Mouse (Mus musculus) c-Kit-negative CD71-positive TER-119-positive erythroid progenitor cells, embryonic 14.5 days (primary cell): ENCODE results near the gene St6gal1.
"Not testable (repeated sequence)": the region's sequence is repeated elsewhere in the genome, so short reads cannot be mapped to it uniquely, and the experiment has no call there.

ENCODE experiments used
- DNase-seq: peaks from one replicate; pipeline ENCODE4 v3.0.0-alpha.2; 2013; ENCODE audit warnings: low read depth, low spot score

Gene St6gal1

DNA sequence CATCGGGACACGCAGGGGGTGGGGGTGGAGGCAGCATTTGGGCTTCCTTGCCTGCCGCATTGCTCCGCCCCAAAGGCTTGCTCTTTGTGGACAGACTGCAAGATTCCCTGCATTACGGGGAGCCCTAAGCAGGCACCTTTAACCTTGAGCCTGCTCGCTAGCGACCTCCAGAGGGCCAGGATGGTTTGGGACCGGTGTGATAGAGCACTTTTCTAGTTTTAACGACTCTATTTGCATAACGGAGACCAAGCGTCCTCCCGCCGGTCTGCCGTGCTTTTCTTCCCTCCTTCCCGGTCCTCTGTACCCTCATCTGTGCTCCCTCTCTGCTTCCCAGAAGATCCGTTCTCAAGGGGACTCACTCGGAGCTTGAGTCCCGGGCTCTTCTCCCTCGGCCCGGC, at the start of gene St6gal1:
Gene St6gal1, plus strand, starts transcription at position 70 of the 398 bp plus-strand sequence.
- no peak for DNase-seq

DNA sequence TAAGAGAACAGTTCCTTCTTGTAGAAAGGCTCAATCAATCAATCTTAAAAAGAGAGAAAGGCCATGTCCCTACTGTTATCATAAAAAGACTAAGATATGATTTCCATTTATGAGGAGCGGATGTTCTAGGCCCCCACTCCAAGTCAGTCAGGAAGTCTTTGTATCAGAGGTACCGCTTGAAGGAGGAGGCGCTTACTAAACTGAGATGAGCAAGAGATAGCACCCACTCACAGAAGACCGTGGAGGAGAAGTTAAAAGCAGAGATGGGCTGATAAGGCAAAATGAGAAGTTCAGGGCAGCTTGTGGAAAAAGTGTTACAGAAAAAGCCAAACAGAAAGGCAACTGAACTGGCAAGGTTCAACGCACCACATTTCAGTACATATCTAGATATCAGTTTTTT, 49.7 kb upstream of the St6gal1 start:
- no peak for DNase-seq

DNA sequence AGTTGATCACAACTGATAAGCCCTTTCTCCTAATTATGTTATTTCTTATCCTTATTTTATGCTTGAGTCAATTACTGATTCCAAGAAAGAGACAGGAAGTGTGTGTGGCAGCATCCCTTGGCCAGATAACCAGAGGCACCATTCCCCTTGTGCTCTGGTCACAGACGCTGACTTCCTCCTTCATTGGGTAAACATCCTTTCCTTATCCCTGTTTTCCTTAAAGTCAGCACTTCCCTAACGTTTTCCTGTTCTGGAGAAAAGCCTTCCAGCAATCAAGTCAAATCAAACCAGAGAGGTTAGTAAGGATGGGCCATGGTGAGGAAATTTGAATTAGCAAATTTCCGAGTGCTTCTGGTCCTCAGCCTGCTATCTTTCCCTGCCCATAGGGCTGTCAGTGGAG, 48.6 kb upstream of the St6gal1 start:
- DNase-seq, result no peak

DNA sequence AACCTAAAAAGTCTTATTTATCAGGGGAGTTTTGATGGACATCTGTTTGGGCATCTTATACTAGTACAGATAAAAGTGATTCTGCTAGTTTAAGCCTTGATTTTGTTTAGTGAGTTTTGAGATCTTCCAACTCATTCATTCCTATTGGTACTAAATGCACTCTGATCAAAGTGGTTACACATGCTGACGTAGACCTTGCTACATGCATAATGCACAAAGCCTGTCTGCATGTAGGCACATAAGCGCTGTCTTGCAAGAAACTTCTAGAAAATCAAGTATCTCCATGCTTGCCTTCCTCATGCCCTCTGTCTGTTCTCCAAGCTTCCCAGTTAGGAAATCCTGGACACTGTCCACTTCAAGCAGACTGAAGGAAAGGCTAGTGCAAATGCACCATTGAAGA, 46.7 kb upstream of the St6gal1 start:
- no peak for DNase-seq

DNA sequence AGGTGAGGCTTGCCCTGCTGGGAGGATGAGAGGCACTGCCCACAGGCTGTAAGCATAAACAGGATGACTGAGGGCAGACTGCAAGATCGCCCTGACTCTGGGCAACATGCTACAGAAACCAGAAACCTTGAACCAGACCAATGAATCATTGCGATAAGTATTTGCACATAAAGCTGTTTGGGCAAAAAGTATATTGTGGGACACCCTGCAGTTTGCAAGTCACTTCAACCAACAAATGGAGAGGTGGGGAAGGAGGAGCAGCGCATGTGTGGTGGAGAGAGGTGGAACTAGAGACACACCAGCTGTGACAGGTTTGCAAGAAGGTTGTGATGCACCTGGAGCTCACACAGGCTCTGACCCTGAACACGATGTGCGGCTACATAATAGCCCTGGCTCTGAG, 45.7 kb upstream of the St6gal1 start:
- no peak for DNase-seq

DNA sequence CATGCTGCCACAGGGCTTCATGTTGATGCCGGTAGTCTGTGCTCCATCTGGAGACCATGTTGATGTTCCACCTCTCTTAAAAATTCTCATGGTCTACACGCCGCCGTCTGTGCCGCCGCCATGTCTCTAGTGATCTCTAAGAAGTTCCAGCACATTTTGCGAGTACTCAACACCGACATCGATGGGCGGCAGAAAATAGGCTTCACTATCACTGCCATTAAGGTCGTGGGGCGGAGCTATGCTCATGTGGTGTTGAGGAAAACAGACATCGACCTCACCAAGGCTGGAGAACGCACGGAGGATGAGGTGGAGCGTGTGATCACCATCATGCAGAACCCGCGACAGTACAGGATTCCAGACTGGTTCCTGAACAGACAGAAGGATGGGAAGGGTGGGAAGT, 45.1 kb upstream of the St6gal1 start:
- not testable (repeated sequence) for DNase-seq

DNA sequence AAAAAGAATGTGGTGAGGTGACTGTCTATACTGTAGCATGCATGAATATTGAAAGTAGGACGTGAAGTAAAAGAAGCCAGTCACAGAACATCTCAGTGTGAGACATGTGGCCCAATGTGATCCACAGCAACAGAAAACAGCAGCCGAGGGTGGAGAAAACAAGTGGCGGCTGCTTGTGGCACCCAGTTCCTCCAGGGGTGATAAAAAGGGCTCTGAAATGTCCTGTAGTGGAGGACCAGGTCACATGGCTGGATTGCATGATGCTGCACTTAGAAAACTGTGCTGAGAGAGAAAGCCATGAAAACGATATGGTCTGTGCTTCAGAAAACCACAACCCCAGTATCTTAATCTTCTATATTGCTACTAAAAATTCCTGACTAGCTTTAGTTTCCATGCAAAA, 43.5 kb upstream of the St6gal1 start:
- DNase-seq, result no peak

DNA sequence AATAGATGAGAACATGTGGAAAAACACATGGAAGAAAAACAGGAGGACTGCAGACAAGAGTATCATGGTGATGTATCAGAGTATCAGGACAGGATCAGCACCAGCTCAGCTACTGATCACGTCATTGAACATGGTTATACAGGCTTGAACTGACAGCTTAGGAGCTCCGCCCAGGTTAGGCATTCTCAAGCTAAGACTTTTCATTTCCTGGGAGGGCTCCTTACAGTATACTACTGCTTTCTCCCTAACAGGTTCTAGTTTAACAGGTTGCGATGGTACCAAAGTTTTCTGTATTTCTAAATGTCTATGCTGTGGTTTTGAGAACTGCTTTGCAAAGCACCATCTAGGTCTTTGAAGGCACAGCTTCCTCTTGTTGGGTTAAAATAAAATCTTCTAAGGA, 43.1 kb upstream of the St6gal1 start:
- DNase-seq, result no peak

DNA sequence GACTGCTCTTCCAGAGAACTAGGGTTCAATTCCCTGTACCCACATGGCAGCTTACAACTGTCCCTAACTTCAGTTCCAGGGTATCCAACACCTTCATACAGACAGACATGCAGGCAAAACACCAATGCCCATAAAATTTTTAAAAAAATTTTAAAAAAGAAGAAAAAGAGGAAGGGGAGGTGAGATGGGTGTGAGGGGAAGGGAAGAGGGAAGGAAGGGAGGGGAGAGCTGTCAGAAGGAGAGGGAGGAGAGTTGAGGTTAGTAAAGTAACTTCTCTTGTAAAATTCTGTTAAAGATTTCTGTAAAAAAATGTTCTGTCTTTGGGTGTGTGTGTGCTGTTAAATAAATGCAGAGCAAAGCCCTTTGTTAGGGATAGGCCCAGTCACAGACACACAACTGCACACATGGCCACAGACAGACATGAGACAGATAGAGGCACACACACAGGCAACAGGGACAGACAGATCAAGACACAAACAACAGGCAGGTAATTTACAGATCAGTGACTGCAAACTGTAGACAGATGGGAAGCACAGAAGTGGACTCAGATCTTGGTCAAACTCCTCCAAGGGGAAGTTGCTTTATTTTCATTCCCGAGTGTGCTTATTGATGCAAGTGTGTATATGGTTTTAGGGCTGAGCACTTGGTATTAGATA, 42.5 kb upstream of the St6gal1 start:
- no peak for DNase-seq

DNA sequence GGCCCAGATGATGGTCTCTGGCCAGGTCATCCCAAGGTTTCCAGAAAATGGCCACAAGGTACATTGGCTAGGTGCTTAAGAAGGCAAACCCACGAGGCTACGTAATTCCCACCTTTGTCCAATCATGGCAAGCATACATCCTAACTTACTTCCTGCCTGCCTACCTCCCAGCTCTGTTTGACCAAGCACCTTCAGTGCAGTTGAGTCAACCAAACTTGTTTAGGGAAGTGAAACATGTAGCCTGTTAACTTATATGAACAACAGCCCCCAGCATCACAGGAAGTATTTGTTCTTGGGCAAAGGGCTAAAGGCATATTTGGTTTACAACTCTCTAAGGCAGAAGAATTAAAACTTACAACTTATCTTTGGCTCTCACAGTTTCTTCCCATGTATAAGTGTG, 38.7 kb upstream of the St6gal1 start:
- DNase-seq, result no peak

DNA sequence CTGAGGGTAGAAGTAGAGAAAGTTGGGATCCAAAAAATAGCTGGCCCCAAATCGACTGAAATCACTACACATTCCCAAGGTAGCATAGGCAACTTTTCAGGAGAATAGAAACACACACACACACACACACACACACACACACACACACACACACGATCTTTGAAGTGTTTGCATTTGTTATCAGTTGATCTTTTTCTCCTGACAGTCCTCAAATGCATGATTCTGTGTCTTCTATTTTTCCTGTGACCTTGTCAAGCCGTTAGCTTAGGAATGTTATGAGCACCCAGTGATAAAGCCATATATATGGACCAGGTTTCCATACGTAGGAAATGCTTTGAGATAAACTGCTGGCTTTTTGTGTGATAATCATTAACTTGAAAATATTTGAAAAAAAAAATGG, 38.1 kb upstream of the St6gal1 start:
- no peak for DNase-seq

DNA sequence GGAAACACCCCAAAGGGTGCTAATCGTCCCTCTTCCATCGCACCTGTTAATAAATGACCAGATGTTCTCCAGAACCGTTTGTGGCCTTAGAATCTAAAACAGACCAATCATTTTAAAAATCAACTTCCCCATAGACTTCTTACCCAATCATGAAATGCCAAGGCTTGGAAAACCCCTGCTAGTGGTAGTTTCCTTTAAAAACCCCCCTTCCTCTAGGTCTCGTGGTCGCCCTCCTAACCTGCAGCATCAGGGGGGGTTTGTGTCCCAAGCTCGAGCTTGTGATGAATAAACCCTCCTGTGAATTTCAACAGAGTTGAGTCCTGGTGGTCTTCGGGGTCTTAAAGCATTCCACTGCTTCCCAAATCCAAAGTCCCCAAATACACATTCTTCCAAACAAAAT, 36.6 kb upstream of the St6gal1 start:
- no peak for DNase-seq

DNA sequence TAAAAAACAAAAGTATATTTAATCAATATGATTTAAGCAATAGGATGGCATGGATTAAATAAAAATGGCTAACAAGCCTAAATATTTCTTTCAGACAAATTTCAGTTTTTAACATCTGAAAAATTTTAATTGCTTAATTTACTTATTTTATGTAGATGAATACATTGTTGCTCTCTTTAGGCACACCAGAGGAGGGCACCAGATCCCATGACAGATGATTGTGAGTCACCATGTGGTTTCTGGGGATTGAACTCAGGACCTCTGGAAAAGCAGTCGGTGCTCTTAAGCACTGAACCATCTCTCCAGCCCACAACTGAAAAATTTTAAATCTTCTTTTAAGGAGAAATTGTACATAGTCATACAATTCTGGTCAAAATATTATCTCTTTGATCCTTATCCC, 34.9 kb upstream of the St6gal1 start:
- no peak for DNase-seq

DNA sequence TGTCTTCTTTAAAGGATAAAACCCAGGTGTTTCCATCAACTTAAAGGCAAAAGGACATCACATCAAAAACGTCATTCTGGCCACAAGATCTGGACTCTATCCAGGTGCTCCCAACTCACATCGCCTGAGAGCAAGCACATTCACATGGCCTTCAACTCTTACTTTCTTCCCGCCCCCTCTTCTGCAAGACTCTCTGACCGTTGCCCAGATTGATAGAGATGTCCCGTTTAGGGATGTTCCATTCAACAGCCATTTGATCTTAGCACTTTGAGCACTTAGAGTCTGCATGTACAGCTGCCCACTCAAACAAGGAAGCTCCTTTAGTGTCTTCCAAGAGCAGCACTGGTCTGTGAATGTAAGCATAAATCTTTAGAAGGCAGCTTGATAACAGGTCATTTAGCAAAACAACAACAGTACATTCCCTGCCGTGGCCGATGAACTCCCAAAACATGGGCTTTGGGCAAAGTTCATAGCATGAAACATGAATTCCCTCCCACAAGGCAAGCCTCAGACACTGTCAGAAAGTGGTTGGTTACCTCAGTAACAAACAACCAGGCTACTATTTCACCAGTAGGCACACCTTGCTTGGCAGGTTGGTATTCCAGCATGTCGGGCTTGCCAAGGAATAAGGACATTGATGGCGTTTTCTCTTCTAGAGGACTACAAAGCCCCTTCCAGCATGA, 32.8 kb upstream of the St6gal1 start:
- no peak for DNase-seq

DNA sequence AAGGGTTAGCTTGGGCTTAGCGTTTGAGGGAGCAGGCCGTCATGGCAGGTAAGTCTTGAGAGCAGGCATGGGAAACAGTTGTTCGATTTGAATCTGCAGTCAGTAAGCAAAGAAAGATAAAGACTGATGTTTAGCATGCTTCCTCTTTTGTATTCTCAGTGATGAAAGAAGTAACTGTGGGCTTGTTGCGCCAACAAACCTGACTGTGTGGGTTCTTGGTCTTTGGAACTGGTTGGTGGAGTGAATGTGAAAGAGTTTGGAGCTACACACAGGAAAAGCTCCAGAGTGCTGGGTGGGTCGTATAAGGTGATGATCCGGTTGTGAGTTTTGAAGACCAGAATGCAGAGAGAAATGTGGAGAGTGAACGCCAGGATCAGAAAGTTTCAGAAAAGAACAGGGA, 28.9 kb upstream of the St6gal1 start:
- no peak for DNase-seq

DNA sequence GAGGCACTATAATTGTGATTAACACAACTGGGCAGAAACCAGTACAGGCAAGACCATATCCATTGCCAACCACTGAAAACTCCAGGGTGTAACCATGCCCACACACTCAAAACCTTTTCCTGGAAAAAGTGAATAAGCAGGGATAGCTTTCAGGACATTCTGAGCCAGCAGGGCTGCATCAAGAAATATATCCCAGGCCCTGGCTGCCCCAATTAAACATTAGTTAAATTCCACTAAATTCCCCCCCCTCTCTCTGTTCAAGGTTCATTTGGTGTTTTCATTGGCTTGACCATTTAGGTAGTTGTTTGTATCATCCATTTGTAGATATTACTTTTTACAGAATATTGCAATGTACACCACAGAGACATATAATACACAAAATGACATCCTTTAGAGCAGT, 28.2 kb upstream of the St6gal1 start:
- DNase-seq, result no peak

DNA sequence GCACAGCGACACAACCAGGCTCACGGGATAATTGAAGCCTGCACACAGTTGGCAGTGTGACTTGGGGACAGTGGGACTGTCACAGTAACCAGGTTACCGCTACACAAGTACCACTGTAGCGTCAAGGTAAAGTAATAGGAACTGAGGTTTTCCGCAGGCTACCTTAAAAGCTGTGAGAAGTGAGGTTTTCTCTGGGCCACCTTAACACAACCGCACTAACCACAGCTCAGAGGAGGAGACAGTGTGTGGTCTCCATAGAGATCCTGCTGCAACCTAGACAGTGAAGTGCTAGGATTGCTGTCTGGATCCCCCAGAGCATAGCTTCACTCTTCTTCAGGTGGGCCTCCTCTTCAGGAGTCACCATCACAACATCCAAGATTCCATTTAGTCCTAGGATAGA, 27.7 kb upstream of the St6gal1 start:
- DNase-seq, result no peak

DNA sequence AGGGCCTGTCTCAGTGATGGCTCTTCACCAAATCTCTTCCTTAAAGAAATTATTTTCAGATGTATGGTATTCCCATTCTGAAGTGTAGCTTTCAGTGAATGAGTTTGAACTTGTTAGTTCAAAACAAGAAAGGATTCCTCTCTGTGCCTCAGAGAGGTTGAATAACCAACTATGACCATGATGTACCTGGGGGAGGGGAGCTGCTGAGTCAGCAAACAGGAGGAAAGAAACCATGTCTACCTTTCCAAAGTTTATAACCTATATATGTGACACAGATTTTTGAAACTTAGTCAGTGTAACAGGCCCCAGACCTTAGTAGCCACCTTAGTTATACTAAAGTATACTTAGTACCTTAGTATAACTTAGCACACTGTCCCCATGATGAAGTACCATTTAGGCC, 23.0 kb upstream of the St6gal1 start:
- no peak for DNase-seq

DNA sequence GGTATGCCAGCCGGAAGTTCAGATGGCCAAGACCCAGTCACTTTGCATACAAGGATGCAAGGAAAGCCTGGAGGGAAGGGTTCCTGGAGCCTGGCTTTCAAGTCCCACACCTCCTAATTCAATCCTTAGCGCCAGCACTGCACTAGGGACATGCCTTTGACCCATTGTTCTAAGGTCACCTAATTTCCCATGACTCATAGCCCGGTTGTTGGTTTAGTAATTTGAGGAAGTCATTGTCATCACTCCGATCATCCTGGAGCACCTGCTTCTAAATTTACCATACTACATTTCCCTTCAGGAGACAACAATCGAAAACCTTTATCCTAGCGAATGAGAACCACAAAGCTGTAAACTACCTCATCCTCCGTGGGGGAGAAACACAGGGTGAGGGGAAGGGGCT, 10.2 kb upstream of the St6gal1 start:
- DNase-seq, result no peak

DNA sequence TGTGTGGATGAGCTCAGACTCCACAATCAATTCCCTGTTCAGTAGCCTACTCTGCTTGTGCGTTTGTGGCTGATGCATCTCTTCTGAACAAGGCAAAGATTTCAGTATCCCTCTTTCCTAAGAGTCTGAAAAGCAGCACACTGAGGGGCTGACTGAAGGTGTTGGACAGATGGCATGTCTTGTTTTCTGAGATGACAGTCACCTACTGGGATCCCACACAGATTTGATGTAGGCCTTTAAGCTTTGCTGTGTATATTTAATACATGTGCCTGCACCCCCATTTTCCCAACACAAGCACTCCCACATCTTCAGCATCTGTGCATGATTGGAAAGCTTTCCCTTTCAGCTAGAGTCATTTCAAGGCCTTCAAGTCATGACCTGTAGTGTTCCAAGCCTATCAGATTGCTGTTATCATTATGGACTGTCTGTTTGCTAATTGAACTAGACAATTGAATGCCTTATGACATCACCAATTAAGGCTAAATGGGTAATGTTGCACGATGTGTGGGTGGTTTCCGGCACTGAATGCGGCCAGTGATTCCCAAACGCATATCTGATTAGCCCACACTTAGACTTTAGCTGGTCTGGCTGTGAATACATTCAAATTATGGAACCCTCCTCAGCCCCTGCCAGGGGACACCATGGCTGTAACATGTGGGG, 9.2 kb upstream of the St6gal1 start:
- DNase-seq, result no peak

DNA sequence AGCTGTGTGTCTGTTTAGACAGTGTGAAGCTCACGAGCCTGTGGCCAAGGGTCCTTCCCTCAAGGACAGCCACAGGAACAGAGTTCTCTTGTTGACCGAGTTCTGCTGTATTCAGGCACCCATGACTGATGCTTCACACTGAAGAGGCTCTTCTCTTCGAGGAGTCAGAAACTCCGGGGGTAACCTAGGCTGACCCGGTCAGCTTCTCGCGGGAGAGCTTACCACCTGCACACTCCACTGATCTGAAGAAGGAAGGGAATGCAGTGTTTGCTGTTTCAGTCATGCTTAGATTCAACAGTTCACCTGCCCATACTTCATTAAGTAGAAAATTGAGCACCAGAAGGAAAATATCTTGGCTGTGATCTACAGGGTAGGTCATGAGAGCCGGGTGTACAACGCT, 8.2 kb upstream of the St6gal1 start:
- DNase-seq, result no peak

DNA sequence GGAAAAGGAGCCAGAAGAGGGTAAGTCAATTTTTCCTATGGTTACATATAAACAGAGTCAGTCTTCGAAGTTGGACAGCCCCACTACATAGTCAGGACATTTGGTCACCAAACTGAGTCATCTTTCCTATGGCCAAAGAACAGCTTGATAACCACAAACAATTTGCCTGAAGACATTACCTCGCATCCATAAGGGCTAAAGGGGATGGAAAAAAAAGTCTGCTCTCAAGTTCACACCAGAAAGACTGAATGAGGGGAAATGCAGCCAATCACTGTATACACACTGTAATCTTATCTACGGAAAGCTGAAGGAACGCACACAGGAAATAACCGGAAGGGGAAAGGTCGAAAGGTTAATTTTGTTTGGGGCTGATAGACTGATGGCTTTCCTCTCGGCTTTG, 6.2 kb upstream of the St6gal1 start:
- no peak for DNase-seq

DNA sequence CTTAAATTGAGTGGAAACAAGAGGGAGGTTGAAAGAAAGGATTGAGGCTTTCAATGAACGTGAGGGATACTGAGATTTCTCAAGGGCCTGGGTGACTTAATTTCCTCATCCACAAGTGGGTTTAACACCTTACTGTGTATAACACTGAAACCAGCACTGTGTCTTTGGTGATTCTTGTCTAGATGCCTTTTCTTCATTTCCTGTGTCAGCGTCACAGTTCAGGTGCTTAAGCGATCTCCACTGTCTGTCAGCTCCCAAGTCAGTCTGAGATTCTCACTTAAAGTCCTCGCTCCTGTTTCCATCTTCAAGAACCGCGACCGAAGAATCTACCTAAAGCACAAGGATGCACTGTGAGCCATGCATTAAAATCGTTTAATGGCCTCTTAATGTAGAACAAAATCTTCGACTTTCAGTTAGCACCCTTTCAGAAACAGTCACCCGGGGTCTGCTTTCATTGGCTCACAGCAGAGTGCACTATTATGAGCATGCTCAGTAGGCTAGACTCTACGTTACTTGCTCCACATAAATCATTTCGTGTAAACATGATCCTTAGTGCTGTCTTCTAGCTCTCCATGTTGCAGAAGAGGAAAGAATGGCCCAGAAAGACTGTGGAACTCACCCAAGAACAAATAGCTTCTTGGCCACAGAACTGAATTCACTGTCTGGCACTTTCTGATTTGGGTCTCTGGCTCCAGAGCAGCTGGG, 1.2 kb upstream of the St6gal1 start:
- DNase-seq, result no peak
